Mouse (Mus musculus): Measurements from ENCODE around the gene Taar7b. TPM values are rescaled to one million over a fixed set of nuclear protein-coding genes. Genes with fewer than 3 reads are reported as not detected.

The Taar7b gene
- total RNA-seq (2022) = not detected

DNA sequence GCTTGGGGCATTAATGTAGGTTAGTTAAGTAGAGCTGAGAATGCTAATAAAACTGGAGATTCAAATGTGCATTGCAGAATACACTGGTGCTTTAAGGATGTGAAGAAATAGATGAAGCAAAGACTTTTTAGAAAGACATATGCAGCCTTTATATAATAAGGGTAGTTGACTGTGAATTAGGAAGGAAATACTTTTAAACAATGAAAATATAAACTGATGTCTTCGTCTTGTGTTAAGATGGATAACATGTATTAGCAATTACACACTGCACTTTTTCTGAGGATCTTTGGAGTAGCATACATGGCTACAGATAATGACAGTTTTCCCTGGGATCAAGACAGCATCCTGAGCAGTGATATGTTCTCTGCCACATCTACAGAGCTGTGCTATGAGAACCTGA is at the start of gene Taar7b:
Gene Taar7b (plus strand): TSS at position 301 of the 400 bp plus-strand sequence.
- DNase-seq (ENCODE audit: low spot score) = no peak

DNA sequence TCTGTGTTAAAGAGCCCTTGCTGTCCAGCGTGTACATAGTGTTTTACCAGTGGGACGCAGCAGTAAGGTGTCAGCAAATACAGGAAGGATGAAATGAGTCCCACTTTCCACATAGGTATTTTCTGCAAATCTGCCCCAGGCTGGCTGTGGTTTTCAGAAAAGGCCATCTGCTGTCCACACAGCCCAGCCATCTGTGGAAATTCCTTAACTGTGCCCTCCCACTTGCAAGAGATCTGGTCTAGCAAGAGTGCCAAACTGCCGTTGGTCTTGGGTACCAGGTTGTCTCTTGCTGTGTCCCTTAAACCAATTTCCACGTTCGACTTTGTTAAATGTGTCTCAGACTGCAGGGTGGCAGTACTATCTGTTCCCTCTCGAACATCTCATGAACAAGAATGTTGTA is 48.0 kb upstream of the Taar7b start:
- DNase-seq (ENCODE audit: low spot score) = no peak

DNA sequence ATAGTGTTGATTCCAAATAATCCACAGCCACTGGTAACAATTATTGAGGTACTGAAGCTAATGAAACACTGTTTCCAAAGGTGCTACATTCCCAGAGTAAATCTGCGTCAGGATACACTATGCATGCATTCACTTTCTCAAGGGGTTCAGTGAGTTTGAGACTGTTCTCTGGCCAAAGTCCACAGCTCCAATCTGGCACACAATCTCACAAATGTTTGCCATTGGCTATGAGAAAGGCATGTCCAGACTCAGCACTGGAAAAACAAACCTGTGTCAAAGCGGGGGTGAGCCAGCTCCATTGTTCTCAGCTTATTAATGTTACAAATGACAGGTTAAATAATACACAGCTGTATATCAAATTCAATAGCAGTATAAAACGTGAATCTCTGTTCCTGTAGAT is 40.7 kb upstream of the Taar7b start:
- no peak for DNase-seq (ENCODE audit: low spot score)

DNA sequence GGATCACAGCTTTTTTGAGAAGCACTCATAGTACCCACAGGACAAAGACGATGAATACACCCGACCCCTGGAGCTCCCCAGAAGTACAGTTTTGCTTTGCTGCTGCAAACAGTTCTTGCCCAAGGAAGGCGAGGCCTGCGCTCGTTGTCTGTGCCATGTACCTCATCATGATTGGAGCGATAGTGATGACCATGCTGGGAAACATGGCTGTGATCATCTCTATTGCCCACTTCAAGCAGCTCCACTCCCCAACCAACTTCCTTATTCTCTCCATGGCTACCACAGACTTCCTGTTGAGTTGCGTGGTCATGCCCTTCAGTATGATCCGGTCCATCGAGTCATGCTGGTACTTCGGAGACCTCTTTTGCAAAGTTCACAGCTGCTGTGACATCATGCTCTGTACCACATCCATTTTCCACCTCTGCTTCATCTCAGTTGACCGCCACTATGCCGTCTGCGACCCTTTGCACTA is 39.3 kb upstream of the Taar7b start, which contains the start of gene Taar4:
Gene Taar4 (plus strand): TSS at position 51 of the 472 bp plus-strand sequence.
- no peak for DNase-seq (ENCODE audit: low spot score)

DNA sequence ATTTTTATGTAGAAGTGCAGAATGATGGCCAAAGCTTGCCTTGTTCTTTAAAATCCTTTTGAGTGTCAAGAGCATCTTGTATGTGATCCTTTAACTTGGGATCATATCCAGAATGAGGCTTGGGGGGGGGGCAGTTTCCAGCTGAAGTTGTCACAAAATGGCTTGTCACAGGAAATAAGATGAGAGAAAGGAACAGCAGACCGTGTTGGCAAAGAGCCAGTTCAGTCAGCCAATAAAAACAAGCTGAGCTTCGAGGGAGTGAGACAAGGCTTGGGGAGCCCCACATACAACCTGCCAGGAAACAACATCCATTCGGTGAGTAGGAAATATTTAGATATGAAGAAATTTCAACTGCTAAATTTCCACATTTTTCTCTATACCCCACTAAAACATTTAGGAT is 36.3 kb upstream of the Taar7b start:
- no peak for DNase-seq (ENCODE audit: low spot score)

GRCm38 (mm10) chr10:23964921-23965610 is 34.7 kb upstream of the Taar7b start:
- DNase-seq (ENCODE audit: low spot score) = no peak

DNA sequence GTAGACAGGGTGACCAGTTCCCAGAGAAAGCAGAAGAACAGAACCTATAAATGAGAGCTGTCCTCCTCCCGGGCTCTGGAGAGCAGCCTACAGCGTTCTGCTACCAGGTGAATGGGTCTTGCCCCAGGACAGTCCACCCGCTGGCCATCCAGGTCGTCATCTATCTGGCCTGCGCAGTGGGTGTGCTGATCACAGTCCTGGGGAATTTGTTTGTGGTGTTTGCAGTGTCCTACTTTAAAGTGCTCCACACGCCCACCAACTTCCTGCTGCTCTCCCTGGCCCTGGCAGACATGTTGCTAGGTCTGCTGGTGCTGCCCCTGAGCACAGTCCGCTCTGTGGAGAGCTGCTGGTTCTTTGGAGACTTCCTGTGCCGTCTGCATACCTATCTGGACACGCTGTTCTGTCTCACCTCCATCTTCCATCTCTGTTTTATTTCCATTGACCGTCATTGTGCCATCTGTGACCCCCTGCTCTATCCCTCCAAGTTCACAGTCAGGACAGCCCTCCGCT is 29.0 kb upstream of the Taar7b start, which contains the start of gene Taar5:
Gene Taar5 (plus strand): TSS at position 51 of the 510 bp plus-strand sequence.
- DNase-seq (ENCODE audit: low spot score) = no peak

DNA sequence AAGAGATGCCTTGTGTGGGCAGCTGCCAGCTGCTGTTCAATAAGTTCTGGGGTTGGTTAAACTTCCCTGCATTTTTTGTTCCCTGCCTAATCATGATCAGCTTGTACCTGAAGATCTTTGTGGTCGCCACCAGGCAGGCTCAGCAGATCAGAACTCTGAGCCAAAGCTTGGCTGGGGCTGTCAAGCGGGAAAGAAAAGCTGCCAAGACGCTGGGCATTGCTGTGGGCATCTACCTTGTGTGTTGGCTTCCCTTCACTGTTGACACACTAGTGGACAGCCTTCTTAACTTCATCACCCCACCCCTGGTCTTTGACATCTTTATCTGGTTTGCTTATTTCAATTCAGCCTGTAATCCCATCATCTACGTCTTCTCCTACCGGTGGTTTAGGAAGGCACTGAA is 28.5 kb upstream of the Taar7b start:
- DNase-seq (ENCODE audit: low spot score) = no peak

DNA sequence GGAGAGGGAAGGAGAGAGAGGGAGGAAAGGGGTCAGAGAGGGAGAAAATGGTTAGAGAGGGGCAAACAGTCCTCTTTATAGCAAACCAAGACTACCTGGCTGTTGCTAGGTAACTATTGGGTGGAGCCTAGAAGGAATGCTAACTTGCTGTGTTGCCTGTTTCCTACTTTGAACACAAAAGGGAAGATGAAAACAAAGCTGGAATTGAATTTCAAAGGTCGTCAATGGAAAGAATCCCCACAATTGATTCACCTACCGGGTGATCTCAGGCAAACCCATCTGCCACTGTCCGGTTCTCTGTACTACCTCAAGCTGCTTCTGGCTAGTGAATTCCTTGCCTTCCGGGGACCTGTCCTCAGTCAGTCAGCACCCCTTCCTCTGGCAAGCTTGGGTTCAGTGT is 21.8 kb upstream of the Taar7b start:
- DNase-seq (ENCODE audit: low spot score) = no peak

DNA sequence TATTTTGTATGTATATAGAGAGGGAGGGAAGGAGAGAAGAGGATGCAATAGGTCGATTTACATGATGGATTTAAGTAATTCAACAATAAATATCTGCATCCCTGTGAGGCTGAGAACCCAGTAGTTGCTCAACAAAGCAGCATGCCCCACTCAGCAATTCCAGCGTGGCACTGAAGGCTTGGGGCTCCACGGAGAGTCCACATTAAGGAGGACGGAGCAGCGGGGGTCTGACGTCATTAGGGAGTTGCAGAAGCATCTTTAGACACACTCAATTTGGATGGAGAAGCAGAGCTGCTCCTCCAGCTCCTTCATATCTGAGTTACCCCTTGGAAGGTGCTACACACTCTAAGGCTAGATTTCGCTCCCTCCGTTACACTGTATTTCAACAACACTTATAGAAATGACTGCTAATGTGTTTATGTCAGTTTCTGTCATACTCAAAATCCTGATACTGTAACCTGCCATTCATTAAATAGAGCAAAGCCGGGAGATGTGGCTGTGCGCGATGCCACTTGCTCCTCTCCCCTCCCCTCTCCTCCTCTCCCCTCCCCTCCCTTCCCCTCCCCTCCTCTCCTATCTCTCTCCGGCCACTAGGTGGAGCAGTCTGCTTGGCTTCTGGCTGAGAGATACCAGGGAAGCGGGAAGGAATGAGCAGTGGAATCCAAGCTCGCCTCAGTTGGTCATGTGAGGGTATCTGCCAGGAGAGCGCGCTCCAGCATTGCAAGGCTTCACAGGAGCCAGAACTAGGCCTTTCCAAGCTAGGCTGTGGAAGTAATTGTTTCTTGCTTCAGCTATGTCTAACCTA is 20.6 kb upstream of the Taar7b start:
- DNase-seq (ENCODE audit: low spot score) = peak; percentile 57

DNA sequence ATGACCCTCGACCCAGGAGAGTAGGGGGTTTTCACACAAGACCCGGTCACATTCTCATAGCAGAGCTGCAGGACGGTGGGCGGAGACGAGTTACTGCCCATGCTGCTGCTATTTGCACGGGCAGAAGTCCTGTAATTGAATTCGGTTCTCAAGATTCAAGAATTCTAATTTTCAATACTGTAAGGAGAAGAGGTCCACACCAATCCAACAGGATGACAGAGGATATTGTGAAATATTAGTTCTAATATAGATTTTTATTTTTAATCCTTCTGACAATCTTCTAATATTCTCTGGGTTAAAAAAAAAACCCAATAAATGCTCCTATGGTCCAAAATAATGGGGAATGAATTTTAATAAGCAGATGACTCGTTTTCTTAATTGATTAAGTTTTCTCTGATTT is 14.2 kb upstream of the Taar7b start, which contains the start of gene Taar6:
Gene Taar6 (minus strand): TSS at position 101 of the 400 bp plus-strand sequence.
- no peak for DNase-seq (ENCODE audit: low spot score)

- DNase-seq (ENCODE audit: low spot score) = no peak
These were observed 13.3 kb upstream of the Taar7b start for GRCm38 (mm10) chr10:23986419-23986818.

GRCm38 (mm10) chr10:23993381-23993780 is 6.4 kb upstream of the Taar7b start, which contains the start of gene Taar7a:
Taar7a (minus strand) TSS chr10:23993481.
- no peak for DNase-seq (ENCODE audit: low spot score)

- DNase-seq (ENCODE audit: low spot score) = no peak
These were observed 6.7 kb downstream of the Taar7b start for GRCm38 (mm10) chr10:24006442-24006841.

DNA sequence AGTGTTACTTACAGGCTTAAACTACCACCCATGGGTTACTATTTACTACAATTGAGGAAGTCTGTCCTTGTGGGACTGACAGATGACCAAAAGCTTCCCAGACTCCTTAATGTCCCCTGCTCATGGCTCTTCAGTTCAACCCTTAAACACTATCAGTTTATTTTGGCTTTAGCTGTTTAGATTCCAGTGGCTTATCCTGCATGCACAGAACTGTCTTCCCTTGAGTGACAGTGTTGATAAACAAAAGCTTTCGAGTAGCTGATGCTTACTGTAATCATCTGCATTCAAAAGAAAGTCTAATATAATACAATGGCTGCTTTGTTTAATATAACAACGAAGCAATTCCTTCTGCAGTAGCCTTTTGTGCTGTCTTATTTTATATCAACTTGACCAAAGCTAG is 7.3 kb downstream of the Taar7b start:
- DNase-seq (ENCODE audit: low spot score) = no peak

GRCm38 (mm10) chr10:24008143-24008542 is 8.4 kb downstream of the Taar7b start:
- no peak for DNase-seq (ENCODE audit: low spot score)

DNA sequence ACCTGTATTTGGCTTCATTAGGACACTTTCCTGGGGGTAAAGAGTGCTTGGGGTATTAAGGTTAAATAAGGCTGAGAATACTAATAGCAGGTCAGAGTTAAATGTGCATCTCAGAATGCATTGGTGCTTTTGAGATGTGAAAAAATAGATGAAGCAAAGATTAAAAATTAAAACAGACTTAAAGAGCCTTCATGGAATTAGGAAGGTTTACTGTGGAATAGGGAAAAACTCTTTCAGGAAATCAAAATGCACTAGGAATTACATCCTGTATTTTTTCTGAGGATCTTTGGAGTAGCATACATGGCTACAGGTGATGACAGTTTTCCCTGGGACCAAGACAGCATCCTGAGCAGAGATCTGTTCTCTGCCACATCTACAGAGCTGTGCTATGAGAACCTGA is 27.2 kb downstream of the Taar7b start, which contains the start of gene Taar7d:
Gene Taar7d (plus strand): TSS at position 301 of the 400 bp plus-strand sequence.
- no peak for DNase-seq (ENCODE audit: low spot score)

DNA sequence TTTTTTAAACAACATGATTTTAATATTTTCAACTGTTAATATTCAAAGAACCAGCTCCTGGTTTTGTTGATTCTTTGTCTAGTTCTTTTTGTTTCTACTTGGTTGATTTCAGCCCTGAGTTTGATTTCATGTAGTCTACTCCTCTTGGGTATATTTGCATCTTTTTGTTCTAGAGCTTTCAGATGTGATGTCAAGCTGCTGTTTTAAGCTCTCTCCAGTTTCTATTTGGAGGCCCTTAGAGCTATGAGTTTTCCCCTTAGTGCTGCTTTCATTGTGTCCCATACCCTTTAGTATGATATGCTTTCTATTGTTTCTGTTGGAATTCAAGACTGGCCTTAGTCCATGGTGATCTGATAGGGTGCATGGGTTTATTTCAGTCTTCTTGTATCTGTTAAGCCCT is 31.6 kb downstream of the Taar7b start:
- no peak for DNase-seq (ENCODE audit: low spot score)

- no peak for DNase-seq (ENCODE audit: low spot score)
These were observed 37.6 kb downstream of the Taar7b start, which contains the start of gene Taar7e for GRCm38 (mm10) chr10:24037314-24037713. Taar7e (plus strand) TSS chr10:24037614.

- no peak for DNase-seq (ENCODE audit: low spot score)
These were observed 40.6 kb downstream of the Taar7b start for GRCm38 (mm10) chr10:24040120-24040869.

DNA sequence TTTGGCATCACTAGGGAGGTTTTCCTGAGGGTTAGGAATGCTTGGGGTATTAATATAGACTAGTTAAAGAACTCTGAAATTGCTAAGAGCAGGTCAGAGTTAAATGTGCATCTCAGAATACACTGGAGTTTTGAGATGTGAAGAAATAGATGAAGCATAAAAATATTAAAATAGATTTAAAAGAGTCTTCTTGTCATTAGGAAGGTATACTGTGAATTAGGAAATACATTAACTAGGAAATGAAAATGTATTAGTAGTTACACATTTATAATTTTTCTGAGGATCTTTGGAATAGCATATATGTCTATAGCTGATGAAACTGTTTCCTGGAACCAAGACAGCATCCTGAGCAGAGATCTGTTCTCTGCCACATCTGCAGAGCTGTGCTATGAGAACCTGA is 49.5 kb downstream of the Taar7b start, which contains the start of gene Taar7f:
Gene Taar7f (plus strand): TSS at position 301 of the 400 bp plus-strand sequence.
- no peak for DNase-seq (ENCODE audit: low spot score)

Measured in heart, adult 8-10 months (tissue).